Comparison of ENCODE assay signal across 20 mouse cellular contexts in genomic region chr16:34981009-34981408, GRCm38 (mm10). TPM values are rescaled to one million over a fixed set of nuclear protein-coding genes. Genes with fewer than 3 reads are reported as not detected.
DNase-seq lines count a peak whose midpoint lies in the region; ATAC-seq lines count a peak whose summit lies in the region.
"Had no signal": no experiment of that assay in that cellular context is flagged by ENCODE, and none has a peak within 500 bp of the region (broad histone marks: within the 10 kb centered on the region; RNA-seq: fewer than 3 reads in every experiment).

No protein-coding gene starts in this region.

- H3K27ac ChIP-seq in heart, embryonic 10.5 days, result peak overlapping the region; percentile 53
- no peak overlapping the region for H3K27ac ChIP-seq in neural tube, embryonic 14.5 days (ENCODE audit: low read depth, low read length)
- H3K27ac ChIP-seq: embryonic facial prominence, embryonic 13.5 days; kidney, postnatal 0 days; limb, embryonic 12.5 days; neural tube, embryonic 13.5 days had no signal

- no peaks in the 10 kb centered on the region for H3K36me3 ChIP-seq in heart, embryonic 10.5 days
- no peaks in the 10 kb centered on the region for H3K36me3 ChIP-seq in neural tube, embryonic 14.5 days (ENCODE audit: control insufficient read depth, insufficient read depth, low read length)
- H3K36me3 ChIP-seq: embryonic facial prominence, embryonic 13.5 days; G1E; limb, embryonic 12.5 days; neural tube, embryonic 13.5 days had no signal

- WGBS in heart, embryonic 10.5 days, result 88% methylated on average over 7 of the region's 7 CpGs
- WGBS in neural tube, embryonic 14.5 days, result 81% methylated on average over 7 of the region's 7 CpGs

- H3K4me1 ChIP-seq in heart, embryonic 10.5 days, result peaks cover 44% of the 10 kb centered on the region
- H3K4me1 ChIP-seq in neural tube, embryonic 14.5 days (ENCODE audit: control insufficient read depth, insufficient read depth, low read length), result no peaks in the 10 kb centered on the region
- H3K4me1 ChIP-seq: neural tube, embryonic 13.5 days had no signal

- no peak overlapping the region for H3K9ac ChIP-seq in neural tube, embryonic 14.5 days (replicated peaks; ENCODE audit: low read depth, low read length)
- H3K9ac ChIP-seq: embryonic facial prominence, embryonic 13.5 days; limb, embryonic 12.5 days; neural tube, embryonic 13.5 days had no signal

- H3K4me2 ChIP-seq in neural tube, embryonic 14.5 days (ENCODE audit: low read depth, low read length), result no peak overlapping the region
- H3K4me2 ChIP-seq: embryonic facial prominence, embryonic 13.5 days; limb, embryonic 12.5 days; neural tube, embryonic 13.5 days had no signal

- no peak for DNase-seq in heart, embryonic 10.5 days (ENCODE audit: low spot score)
- DNase-seq in heart, postnatal 25 days (ENCODE audit: low spot score), result no peak
- peak; percentile 34 to 66 for DNase-seq in left cerebral cortex, postnatal 14 days (ENCODE audit: low spot score in 2 of 2)
- no peak for DNase-seq in left cerebral cortex, adult 18-20 months (ENCODE audit: low spot score in 2 of 2)
- DNase-seq in neural tube, embryonic 10.5 days (ENCODE audit: extremely low spot score, low spot score), result no peak
- DNase-seq in testis, postnatal 10 days (ENCODE audit: low spot score), result peak; percentile 37
- no peak for DNase-seq in embryo, embryonic 11 days
- DNase-seq: adrenal gland, postnatal 25 days; cerebellum, adult 11 months; kidney, adult 18-20 months; lung, adult 2 months; right cerebral cortex, postnatal 4 days; thymus, postnatal 4 days had no signal

- H3K27me3 ChIP-seq in heart, embryonic 10.5 days (ENCODE audit: insufficient read depth, poor library complexity, severe bottlenecking), result peaks cover 14% of the 10 kb centered on the region
- no peaks in the 10 kb centered on the region for H3K27me3 ChIP-seq in neural tube, embryonic 14.5 days (ENCODE audit: control insufficient read depth, insufficient read depth, low read length)
- H3K27me3 ChIP-seq: embryonic facial prominence, embryonic 13.5 days; limb, embryonic 12.5 days; megakaryocyte, embryonic 14.5 days; neural tube, embryonic 13.5 days had no signal

- intact Hi-C loops in heart, postnatal 25 days (cut with DNase I), result no loop called here
- intact Hi-C loops in left cerebral cortex, postnatal 14 days (cut with DNase I), result no loop called here

- no peak overlapping the region for H3K4me3 ChIP-seq in heart, embryonic 10.5 days
- H3K4me3 ChIP-seq in neural tube, embryonic 14.5 days (ENCODE audit: low read depth, low read length), result no peak overlapping the region
- H3K4me3 ChIP-seq: embryonic facial prominence, embryonic 13.5 days; limb, embryonic 12.5 days; megakaryocyte, embryonic 14.5 days; neural tube, embryonic 13.5 days had no signal

- no peaks in the 10 kb centered on the region for H3K9me3 ChIP-seq in heart, embryonic 10.5 days
- H3K9me3 ChIP-seq in neural tube, embryonic 14.5 days (ENCODE audit: control insufficient read depth, low read length), result no peaks in the 10 kb centered on the region
- H3K9me3 ChIP-seq: embryonic facial prominence, embryonic 13.5 days; G1E; limb, embryonic 12.5 days; megakaryocyte, embryonic 14.5 days; neural tube, embryonic 13.5 days had no signal

- ATAC-seq in neural tube, embryonic 14.5 days (ENCODE audit: low read depth), result 0 out of 2 replicates have a peak, but pooled peaks have one; percentile 34

RNA-seq across cellular contexts. Expression of gene Hacd2, which starts 41.2 kb away (rescaled TPM):
- 67.7 and 101 TPM in 2 replicates for polyA plus RNA-seq in heart, embryonic 10.5 days (2016; fragmentation: Nextera tagmentation; extraction: Ambion mirVana)
- 10 to 100 TPM in 1 of 2 experiments, 1 to 10 TPM in 1; 7.4 to 11.5 TPM for total RNA-seq in heart, postnatal 25 days (2021)
- 10 to 100 TPM; 27.6 to 33.0 TPM for total RNA-seq in left cerebral cortex, postnatal 14 days (2021)
- 10 to 100 TPM; 30.1 to 30.8 TPM for total RNA-seq in left cerebral cortex, adult 18-20 months (2021)
- polyA plus RNA-seq in neural tube, embryonic 14.5 days (2014; fragmentation: Nextera tagmentation; extraction: Ambion mirVana), result 25.7 and 28.9 TPM in 2 replicates

Comparison
In these comparisons a context has a peak if more than half of its experiments do, and no peak if none do; other contexts are left out.
1. DNase-seq: peak in left cerebral cortex, postnatal 14 days (2 of 2) and testis, postnatal 10 days (single experiment); none in heart, embryonic 10.5 days (single experiment), heart, postnatal 25 days (single experiment), left cerebral cortex, adult 18-20 months (0 of 2), neural tube, embryonic 10.5 days (single experiment) and embryo, embryonic 11 days (single experiment).